Mouse (Mus musculus) olfactory bulb, adult 2 months (tissue): Measurements from ENCODE around the gene Foxk2. TPM values are rescaled to one million over a fixed set of nuclear protein-coding genes. Genes with fewer than 3 reads are reported as not detected.
A peak's percentile ranks its signal among the peaks of the same experiment; 100 is the strongest.

Experiments
- H3K27ac ChIP-seq: fragments of 200-500 bp; 2 replicates; pipeline ENCODE4 v1.5.1; 2012; ENCODE audit warnings: low read depth, low read length; ENCODE audit not compliant: insufficient read depth
- H3K4me1 ChIP-seq: fragments of 200-500 bp; 2 replicates; pipeline ENCODE4 v1.6.1; 2012; ENCODE audit warnings: low read length; ENCODE audit not compliant: control insufficient read depth, insufficient read depth
- H3K4me3 ChIP-seq: fragments of 200-500 bp; 2 replicates; pipeline ENCODE4 v1.5.1; 2012; ENCODE audit warnings: mild to moderate bottlenecking, low read depth, low read length, moderate library complexity; ENCODE audit not compliant: insufficient read depth
- CTCF ChIP-seq: fragments of 200-500 bp; IDR thresholded peaks from 2 replicates; pipeline ENCODE4 v1.5.1; 2012; ENCODE audit warnings: low read depth, mild to moderate bottlenecking, low read length, moderate library complexity; ENCODE audit not compliant: insufficient read depth
- POLR2A ChIP-seq: fragments of 200-500 bp; IDR thresholded peaks from 2 replicates; pipeline ENCODE4 v1.6.1; 2012; ENCODE audit warnings: mild to moderate bottlenecking, low read depth, low read length, moderate library complexity; ENCODE audit not compliant: insufficient read depth
- WGBS: fragments of 180-500 bp; shearing (Covaris S2); methylation state at CpG from one replicate; pipeline ENCODE4 v1.1.7; 2018; 5-methylcytosine and 5-hydroxymethylcytosine counted together
- polyA plus RNA-seq: library from polyadenylated mRNA; stranded (reverse); fragments of >200 nt; gene quantifications from 2 replicates; pipeline ENCODE4 v1.2.4, GENCODE M21; 2012; ENCODE audit warnings: low replicate concordance; ENCODE audit not compliant: missing spikeins, insufficient read depth, insufficient read length

The Foxk2 gene
- polyA plus RNA-seq, 1 experiment = not detected

- Histone ChIP-seq H3K27ac (0 out of 2 replicates have a peak overlapping the region, but pooled peaks have one; percentile 21), H3K4me3 (no peak overlapping the region), H3K4me1 (peaks cover 10% of the 10 kb centered on the region)
- WGBS = 47% methylated on average over 4 of the region's 4 CpGs
- TF ChIP-seq CTCF (no peak), POLR2A (no peak)
Observed at GRCm38 (mm10) chr11:121231628-121232291, 28.0 kb upstream of the Foxk2 start.

- no peak overlapping the region for H3K27ac ChIP-seq
- no peak overlapping the region for H3K4me3 ChIP-seq
- no peak for TF ChIP-seq POLR2A
- TF ChIP-seq CTCF = no peak
- 43% methylated on average over 4 of the region's 4 CpGs for WGBS
- H3K4me1 ChIP-seq = peaks cover 9% of the 10 kb centered on the region
Observed at GRCm38 (mm10) chr11:121232706-121233105, 27.1 kb upstream of the Foxk2 start.

GRCm38 (mm10) chr11:121235475-121236238 lies 24.1 kb upstream of the Foxk2 start:
- TF ChIP-seq POLR2A = no peak
- no peak for TF ChIP-seq CTCF
- Histone ChIP-seq H3K4me3 (no peak overlapping the region), H3K27ac (no peak overlapping the region), H3K4me1 (peaks cover 2% of the 10 kb centered on the region)
- whole genome bisulfite sequencing = 32% methylated on average over 9 of the region's 9 CpGs

GRCm38 (mm10) chr11:121236564-121237344 lies 23.0 kb upstream of the Foxk2 start, which contains the start of gene Narf:
Narf (plus strand) TSS chr11:121237253.
- WGBS = under 1% methylated on average over 50 of the region's 50 CpGs
- Histone ChIP-seq H3K4me3 (peak within 1 kb of the TSS; percentile 59), H3K27ac (peak within 1 kb of the TSS; percentile 89), H3K4me1 (peaks cover 6% of the 10 kb centered on the region)
- TF ChIP-seq POLR2A (peak; percentile 89), CTCF (peak; percentile 62; the same call in 1 of the 2 replicates)

GRCm38 (mm10) chr11:121237345-121238128 lies 22.3 kb upstream of the Foxk2 start:
- peak overlapping the region; percentile 43 for H3K27ac ChIP-seq
- WGBS = under 1% methylated on average over 28 of the region's 28 CpGs

GRCm38 (mm10) chr11:121239669-121240068 lies 20.1 kb upstream of the Foxk2 start:
- Histone ChIP-seq H3K4me3 (no peak overlapping the region), H3K4me1 (peaks cover 11% of the 10 kb centered on the region), H3K27ac (no peak overlapping the region)
- TF ChIP-seq CTCF = no peak
- TF ChIP-seq POLR2A = no peak
- 99% methylated on average over 2 of the region's 2 CpGs for WGBS

More at GRCm38 (mm10) chr11:121237345-121238128, 22.3 kb upstream of the Foxk2 start:
- Histone ChIP-seq H3K4me3 (peak overlapping the region; percentile 59), H3K4me1 (peaks cover 11% of the 10 kb centered on the region)
- no peak for TF ChIP-seq POLR2A
- no peak for TF ChIP-seq CTCF

GRCm38 (mm10) chr11:121250196-121250595 lies 9.6 kb upstream of the Foxk2 start:
- H3K4me3 ChIP-seq = no peak overlapping the region
- no peak for TF ChIP-seq CTCF
- no peak for TF ChIP-seq POLR2A
- 87% methylated on average over 8 of the region's 8 CpGs for WGBS
- H3K27ac ChIP-seq = no peak overlapping the region
- H3K4me1 ChIP-seq = no peaks in the 10 kb centered on the region

GRCm38 (mm10) chr11:121260211-121260906 lies 569 bp downstream of the Foxk2 start:
- WGBS = 1% methylated on average over 58 of the region's 60 CpGs
- Histone ChIP-seq H3K4me1 (peaks cover 9% of the 10 kb centered on the region), H3K4me3 (peak overlapping the region; percentile 87), H3K27ac (no peak overlapping the region)
- TF ChIP-seq CTCF (no peak), POLR2A (no peak)
